Mouse (Mus musculus): ENCODE measurements at regions not wholly inside any gene's neighbourhood (a gene's known extent, or its start where the extent isn't known, plus 50 kb on each side); places are given as distances from the start of the nearest gene placed in this dataset.

DNA sequence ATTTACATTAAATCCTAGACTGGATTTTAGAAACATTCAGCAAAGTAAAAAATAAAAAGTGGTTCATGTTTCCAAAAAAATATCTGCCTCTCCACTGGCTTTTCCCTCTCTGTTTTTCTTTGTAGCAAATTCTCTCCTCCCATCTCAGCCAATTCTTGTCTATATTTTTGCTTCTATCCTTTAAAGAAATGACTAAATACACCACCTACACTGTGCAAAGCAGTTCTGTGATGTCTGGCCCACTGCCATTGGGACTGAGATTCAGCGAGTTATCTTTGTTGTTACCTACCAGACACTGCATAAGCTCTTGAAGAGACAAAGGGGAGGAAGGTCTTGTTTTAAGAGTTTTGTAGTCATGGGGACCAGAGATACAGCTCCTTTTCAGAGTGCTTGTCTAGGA is 835.8 kb upstream of the Klhl29 start:
- no peaks in the 10 kb centered on the region for H3K27me3 ChIP-seq
- ATAC-seq (ENCODE audit: insufficient number of reproducible peaks, low FRiP score, low TSS enrichment, low read depth), result no peak
- H3K4me3 ChIP-seq, result no peak overlapping the region
- no peak overlapping the region for H3K4me2 ChIP-seq
- no peaks in the 10 kb centered on the region for H3K9me3 ChIP-seq
- H3K9ac ChIP-seq, result no peak overlapping the region
- H3K36me3 ChIP-seq, result no peaks in the 10 kb centered on the region
- no peak overlapping the region for H3K27ac ChIP-seq
- WGBS, result 66% methylated on average over 1 of the region's 1 CpGs
- H3K4me1 ChIP-seq, result no peaks in the 10 kb centered on the region

DNA sequence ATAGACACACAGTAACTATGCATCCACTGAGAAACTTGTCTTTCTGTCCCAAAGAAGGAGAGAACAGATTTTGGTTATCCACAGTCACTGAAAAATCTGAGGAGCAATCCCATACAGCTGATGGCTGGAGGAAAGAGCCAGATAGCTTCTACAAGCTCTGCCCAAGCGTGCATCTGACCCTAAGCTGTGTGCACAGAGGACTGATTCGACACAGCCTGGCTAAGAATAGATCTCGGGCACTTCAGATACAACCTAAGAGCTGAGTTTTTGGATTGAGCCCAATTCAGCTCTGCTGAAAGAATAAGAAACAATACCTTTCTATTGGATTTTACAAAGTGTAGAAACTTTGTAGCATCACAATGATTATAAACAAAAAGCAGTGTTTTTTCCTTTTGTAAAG is 813.8 kb upstream of the Klhl29 start:
- no peak for ATAC-seq (ENCODE audit: insufficient number of reproducible peaks, low FRiP score, low TSS enrichment, low read depth)
- Histone ChIP-seq H3K27me3 (no peaks in the 10 kb centered on the region), H3K27ac (no peak overlapping the region), H3K9ac (no peak overlapping the region), H3K36me3 (no peaks in the 10 kb centered on the region), H3K4me3 (no peak overlapping the region), H3K9me3 (no peaks in the 10 kb centered on the region), H3K4me1 (no peaks in the 10 kb centered on the region), H3K4me2 (no peak overlapping the region)
- 79% methylated on average over 3 of the region's 3 CpGs for WGBS

DNA sequence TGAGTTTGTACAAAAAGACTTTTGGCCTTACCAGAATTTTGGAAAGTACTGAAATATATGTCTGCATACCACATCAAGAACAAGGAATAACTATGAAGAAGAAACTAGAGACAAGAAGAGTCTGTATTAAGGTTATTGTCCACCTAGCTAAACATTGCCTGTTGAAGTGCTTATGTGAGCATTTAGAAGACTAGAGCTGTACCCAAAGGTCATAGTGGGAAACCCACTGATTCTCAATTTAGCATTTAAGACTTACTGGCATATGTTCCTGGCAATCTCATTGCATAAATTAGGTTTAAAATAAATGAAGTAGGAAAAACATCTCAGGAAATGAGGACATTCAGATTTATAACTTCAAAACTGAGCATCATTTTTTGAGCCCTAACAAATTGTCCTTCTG is 793.3 kb upstream of the Klhl29 start:
- no peak overlapping the region for H3K4me3 ChIP-seq
- no peaks in the 10 kb centered on the region for H3K27me3 ChIP-seq
- no peak for ATAC-seq (ENCODE audit: insufficient number of reproducible peaks, low FRiP score, low TSS enrichment, low read depth)
- H3K9ac ChIP-seq, result no peak overlapping the region
- H3K4me2 ChIP-seq, result no peak overlapping the region
- H3K9me3 ChIP-seq, result no peaks in the 10 kb centered on the region
- no peaks in the 10 kb centered on the region for H3K36me3 ChIP-seq
- H3K27ac ChIP-seq, result no peak overlapping the region
- H3K4me1 ChIP-seq, result no peaks in the 10 kb centered on the region

DNA sequence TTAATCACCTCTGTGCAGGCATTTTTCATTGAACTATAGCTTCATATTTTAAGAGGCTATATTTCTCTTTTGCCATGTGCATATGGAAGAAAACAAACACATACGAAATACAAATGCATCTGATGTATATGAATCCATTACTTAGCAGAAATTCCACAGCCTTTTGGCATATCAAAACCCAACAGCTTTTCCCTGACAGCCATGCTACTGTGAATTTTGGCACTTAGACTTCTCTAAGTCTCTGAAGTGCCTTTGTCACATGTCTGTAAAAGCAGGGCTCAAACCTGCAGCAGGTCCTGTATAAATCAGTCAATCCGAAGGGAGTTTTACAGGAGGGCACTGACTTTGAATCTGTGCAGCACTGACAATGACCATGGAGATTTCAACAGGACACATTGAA is 778.8 kb upstream of the Klhl29 start:
- no peak for ATAC-seq (ENCODE audit: insufficient number of reproducible peaks, low FRiP score, low TSS enrichment, low read depth)
- WGBS, result 63% methylated on average over 2 of the region's 2 CpGs
- no peaks in the 10 kb centered on the region for H3K27me3 ChIP-seq
- H3K27ac ChIP-seq, result no peak overlapping the region
- H3K36me3 ChIP-seq, result no peaks in the 10 kb centered on the region
- no peak overlapping the region for H3K4me3 ChIP-seq
- no peaks in the 10 kb centered on the region for H3K9me3 ChIP-seq
- no peak overlapping the region for H3K4me2 ChIP-seq
- no peaks in the 10 kb centered on the region for H3K4me1 ChIP-seq
- no peak overlapping the region for H3K9ac ChIP-seq

DNA sequence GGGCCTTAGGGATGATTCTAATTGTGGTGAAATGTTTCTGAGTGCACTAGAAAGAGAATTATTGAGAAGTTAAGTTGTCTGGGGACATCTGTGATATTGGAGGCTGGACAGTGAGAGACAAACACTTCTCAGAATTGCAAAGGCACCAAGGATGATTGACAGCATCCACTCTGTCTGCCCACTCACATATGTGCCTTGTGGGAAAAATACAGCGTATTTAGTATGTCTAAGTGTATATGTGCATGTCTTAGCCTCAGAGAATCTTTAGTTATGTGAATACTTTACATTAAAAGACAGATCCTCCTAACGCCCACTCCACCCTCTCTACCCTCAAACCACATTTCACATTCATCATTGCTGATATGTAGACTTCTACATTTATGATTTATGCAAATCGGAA is 776.0 kb upstream of the Klhl29 start:
- no peak overlapping the region for H3K27ac ChIP-seq
- no peaks in the 10 kb centered on the region for H3K27me3 ChIP-seq
- H3K9me3 ChIP-seq, result no peaks in the 10 kb centered on the region
- 83% methylated on average over 3 of the region's 3 CpGs for WGBS
- no peak overlapping the region for H3K4me2 ChIP-seq
- ATAC-seq (ENCODE audit: insufficient number of reproducible peaks, low FRiP score, low TSS enrichment, low read depth), result no peak
- no peak overlapping the region for H3K4me3 ChIP-seq
- no peak overlapping the region for H3K9ac ChIP-seq
- H3K4me1 ChIP-seq, result no peaks in the 10 kb centered on the region
- H3K36me3 ChIP-seq, result no peaks in the 10 kb centered on the region

DNA sequence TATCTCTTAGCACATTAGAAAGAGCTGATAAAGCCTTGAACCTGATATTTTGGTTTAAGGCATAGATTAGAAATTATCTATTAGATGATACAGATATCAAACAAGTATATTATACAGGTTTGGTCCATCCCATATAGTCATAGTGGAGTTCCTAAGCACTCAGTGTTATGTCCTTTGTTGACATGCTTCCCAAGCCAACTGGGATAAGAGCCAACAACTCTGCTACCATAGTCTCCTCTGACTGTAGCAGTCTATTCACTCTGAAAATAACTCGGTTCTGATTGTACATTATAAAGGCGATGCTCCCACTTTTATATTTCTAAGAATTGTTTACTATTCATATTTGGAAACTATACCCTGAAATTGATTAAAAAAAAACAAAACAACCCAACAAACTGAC is 757.0 kb upstream of the Klhl29 start:
- no peak overlapping the region for H3K4me3 ChIP-seq
- H3K36me3 ChIP-seq, result no peaks in the 10 kb centered on the region
- no peaks in the 10 kb centered on the region for H3K27me3 ChIP-seq
- no peak for ATAC-seq (ENCODE audit: insufficient number of reproducible peaks, low FRiP score, low TSS enrichment, low read depth)
- H3K4me1 ChIP-seq, result no peaks in the 10 kb centered on the region
- no peaks in the 10 kb centered on the region for H3K9me3 ChIP-seq
- no peak overlapping the region for H3K4me2 ChIP-seq
- H3K9ac ChIP-seq, result no peak overlapping the region
- 86% methylated on average over 2 of the region's 2 CpGs for WGBS
- no peak overlapping the region for H3K27ac ChIP-seq

DNA sequence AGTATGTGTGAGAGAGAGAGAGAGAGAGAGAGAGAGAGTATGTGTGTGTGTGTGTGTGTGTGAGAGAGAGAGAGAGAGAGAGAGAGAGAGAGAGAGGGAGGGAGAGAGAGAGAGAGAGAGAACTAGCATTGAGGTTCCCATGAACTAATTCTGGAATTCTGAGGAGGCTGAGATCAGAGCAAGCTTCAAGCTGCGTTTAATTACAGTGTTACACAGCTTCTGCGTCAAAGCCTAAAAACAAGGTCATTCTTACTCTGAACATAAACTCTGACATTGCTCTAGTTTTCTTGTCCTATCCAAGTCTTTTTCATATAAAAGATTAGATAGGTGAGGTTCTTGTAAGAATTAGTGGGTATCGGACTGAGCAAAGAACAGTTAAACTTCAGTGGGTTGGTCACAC is 744.1 kb upstream of the Klhl29 start:
- no peak overlapping the region for H3K4me3 ChIP-seq
- ATAC-seq (ENCODE audit: insufficient number of reproducible peaks, low FRiP score, low TSS enrichment, low read depth), result no peak
- WGBS, result 71% methylated on average over 3 of the region's 3 CpGs
- H3K9ac ChIP-seq, result no peak overlapping the region
- no peaks in the 10 kb centered on the region for H3K9me3 ChIP-seq
- H3K27me3 ChIP-seq, result no peaks in the 10 kb centered on the region
- no peak overlapping the region for H3K27ac ChIP-seq
- H3K4me2 ChIP-seq, result no peak overlapping the region
- H3K4me1 ChIP-seq, result no peaks in the 10 kb centered on the region
- H3K36me3 ChIP-seq, result no peaks in the 10 kb centered on the region

DNA sequence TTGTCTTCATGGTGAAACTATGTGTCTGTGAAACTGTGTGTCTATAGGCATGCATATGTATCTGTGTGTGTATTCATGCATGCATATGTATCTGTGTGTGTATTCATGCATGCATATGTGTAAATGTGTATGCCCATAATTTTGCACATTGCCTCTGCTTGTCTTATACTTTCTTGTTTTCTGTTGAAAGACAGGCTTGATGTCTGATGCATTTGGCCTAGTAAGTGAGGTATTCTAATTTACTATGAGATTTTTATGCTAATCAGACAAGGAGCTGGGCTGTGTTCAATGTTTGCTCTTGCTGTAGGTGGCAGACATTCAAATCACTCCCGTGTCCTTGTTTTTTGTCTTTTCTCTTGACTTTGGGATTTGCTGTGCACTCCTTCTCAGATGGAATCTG is 739.8 kb upstream of the Klhl29 start:
- H3K9ac ChIP-seq, result no peak overlapping the region
- no peaks in the 10 kb centered on the region for H3K4me1 ChIP-seq
- no peaks in the 10 kb centered on the region for H3K9me3 ChIP-seq
- ATAC-seq (ENCODE audit: insufficient number of reproducible peaks, low FRiP score, low TSS enrichment, low read depth), result no peak
- H3K27me3 ChIP-seq, result no peaks in the 10 kb centered on the region
- H3K36me3 ChIP-seq, result no peaks in the 10 kb centered on the region
- no peak overlapping the region for H3K4me3 ChIP-seq
- H3K4me2 ChIP-seq, result no peak overlapping the region
- WGBS, result 82% methylated on average over 1 of the region's 1 CpGs
- H3K27ac ChIP-seq, result no peak overlapping the region

DNA sequence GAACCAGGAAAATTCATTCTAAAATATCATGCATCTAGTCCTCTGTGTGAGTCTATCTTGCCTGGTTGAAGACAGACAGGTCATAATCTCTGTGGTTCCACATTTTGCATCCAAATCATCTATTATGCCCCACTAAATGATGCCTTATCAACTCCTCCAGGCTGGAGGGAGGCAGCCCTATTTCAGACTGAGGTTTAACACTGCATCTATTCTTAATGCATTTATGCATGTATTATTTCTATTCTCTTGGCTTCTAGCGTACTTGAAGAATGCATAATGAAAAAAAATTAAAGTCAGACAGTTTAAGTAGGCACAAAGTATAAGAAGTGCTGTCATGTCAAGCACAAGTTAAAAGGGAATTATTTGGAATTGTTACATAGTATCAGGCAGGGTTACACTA is 721.8 kb upstream of the Klhl29 start:
- WGBS, result 82% methylated on average over 1 of the region's 1 CpGs
- Histone ChIP-seq H3K4me2 (no peak overlapping the region), H3K4me1 (no peaks in the 10 kb centered on the region), H3K27me3 (no peaks in the 10 kb centered on the region), H3K27ac (no peak overlapping the region), H3K4me3 (no peak overlapping the region), H3K36me3 (no peaks in the 10 kb centered on the region), H3K9me3 (no peaks in the 10 kb centered on the region), H3K9ac (no peak overlapping the region)
- ATAC-seq (ENCODE audit: insufficient number of reproducible peaks, low FRiP score, low TSS enrichment, low read depth), result no peak

DNA sequence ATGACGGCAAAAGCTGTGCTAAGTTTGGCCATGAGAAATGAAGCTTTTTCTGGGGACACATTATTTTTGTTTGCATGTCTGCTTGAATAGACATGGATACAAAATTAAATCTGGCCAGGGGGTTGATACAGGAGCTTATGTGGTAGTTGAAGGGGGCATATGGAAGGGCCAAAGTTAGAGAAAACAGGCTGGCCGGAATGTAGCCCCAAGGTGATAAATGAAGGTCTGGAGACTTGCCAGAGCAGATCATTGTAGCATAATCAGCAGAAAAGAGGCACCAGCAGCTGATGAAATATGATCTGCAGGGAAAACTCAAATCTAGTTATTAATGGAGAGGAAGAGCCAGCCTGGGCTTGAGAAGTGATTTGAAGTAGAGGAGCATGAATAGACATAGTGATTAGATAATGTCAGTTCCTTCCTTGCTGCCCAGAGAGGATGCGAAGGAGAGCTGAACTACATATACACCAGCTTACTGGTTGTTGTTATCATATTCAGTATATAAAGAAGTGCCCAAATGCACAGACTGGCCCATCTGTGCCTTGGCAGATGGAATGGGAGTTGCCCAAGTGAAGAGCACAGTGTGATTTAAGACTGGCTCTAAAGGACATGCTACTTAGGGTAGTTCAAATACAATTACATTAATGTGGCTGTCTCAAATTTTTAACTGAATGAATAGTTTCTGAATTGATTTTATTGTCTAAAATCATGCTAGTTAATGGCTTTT is 712.3 kb upstream of the Klhl29 start:
- no peak overlapping the region for H3K27ac ChIP-seq
- no peaks in the 10 kb centered on the region for H3K9me3 ChIP-seq
- WGBS, result 38% methylated on average over 3 of the region's 3 CpGs
- no peak overlapping the region for H3K4me2 ChIP-seq
- no peak for ATAC-seq (ENCODE audit: insufficient number of reproducible peaks, low FRiP score, low TSS enrichment, low read depth)
- 0 out of 2 replicates have a peak, but pooled peaks cover 3% of the 10 kb centered on the region for H3K4me1 ChIP-seq
- no peak overlapping the region for H3K4me3 ChIP-seq
- H3K9ac ChIP-seq, result no peak overlapping the region
- H3K36me3 ChIP-seq, result no peaks in the 10 kb centered on the region
- no peaks in the 10 kb centered on the region for H3K27me3 ChIP-seq

DNA sequence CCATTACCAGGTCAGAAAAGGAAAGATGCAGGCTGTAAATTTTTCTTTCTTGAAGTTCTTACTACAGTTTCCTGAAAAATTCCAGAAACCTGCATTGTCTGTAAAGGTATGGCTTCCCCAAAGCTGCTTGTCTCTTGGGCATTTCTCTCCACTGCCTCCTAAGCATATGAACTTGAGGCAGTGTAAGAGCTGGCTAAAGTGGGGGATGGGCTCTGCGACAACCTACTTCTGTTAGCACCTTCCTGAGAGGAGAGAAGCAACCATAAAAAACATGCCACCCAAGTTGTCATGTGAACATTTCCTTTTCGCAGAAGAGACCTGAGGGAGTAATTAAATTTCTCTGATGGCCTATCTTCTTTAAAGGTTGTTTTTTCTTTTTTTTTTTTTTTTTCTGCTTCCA is 711.6 kb upstream of the Klhl29 start:
- ATAC-seq (ENCODE audit: insufficient number of reproducible peaks, low FRiP score, low TSS enrichment, low read depth), result no peak
- Histone ChIP-seq H3K27me3 (no peaks in the 10 kb centered on the region), H3K4me1 (0 out of 2 replicates have a peak, but pooled peaks cover 3% of the 10 kb centered on the region), H3K36me3 (no peaks in the 10 kb centered on the region), H3K27ac (no peak overlapping the region), H3K9me3 (no peaks in the 10 kb centered on the region), H3K9ac (no peak overlapping the region), H3K4me3 (no peak overlapping the region), H3K4me2 (no peak overlapping the region)
- WGBS, result 8% methylated on average over 2 of the region's 2 CpGs

DNA sequence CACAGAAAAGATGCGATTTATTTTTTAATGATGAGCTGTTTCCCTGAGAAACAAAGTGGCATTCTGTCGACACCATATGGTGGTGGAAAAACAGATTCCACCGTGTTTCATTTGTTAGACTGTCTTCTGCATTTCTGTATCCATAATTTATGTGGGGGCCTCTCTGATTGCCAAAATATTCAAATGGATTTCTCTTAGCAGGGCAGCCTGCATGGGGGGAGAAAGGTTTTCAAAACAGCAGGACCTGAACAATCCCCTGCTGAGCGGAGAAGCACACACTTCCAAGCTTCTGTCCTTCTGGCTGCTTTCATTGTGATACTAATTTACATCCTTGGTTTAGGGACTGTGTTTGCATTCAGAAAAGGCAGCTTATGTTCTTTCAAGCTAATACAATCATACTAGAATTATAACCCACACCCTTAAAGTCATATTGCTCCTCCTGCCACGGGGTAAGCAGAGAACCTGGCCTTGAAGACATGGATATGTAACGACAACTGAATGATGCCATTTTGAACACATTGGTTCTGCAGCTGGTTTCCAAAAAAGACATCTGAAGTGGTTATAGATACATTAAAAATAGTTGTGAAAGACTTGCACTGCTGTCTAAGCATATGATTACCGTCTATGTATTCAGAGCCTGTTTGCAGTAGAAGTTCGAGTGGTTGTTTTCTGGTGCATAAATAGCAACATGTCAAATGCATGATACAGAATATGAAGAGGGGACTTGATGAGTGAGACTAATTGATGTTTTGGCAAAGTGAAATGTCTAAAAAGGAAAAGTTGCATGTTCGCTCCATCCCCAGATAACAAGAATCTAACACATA is 671.6 kb upstream of the Klhl29 start:
- Histone ChIP-seq H3K9me3 (no peaks in the 10 kb centered on the region), H3K4me3 (no peak overlapping the region), H3K27ac (no peak overlapping the region), H3K4me2 (no peak overlapping the region), H3K27me3 (no peaks in the 10 kb centered on the region), H3K36me3 (no peaks in the 10 kb centered on the region), H3K9ac (no peak overlapping the region), H3K4me1 (no peaks in the 10 kb centered on the region)
- no peak for ATAC-seq (ENCODE audit: insufficient number of reproducible peaks, low FRiP score, low TSS enrichment, low read depth)
- 68% methylated on average over 9 of the region's 9 CpGs for WGBS

Measured in limb, embryonic 15.5 days (tissue).